Mouse (Mus musculus) frontal cortex, adult 2 months (tissue): ENCODE data around the gene Dck. TPM values are rescaled to one million over a fixed set of nuclear protein-coding genes. Genes with fewer than 3 reads are reported as not detected.
A peak's percentile ranks its signal among the peaks of the same experiment; 100 is the strongest.

Source experiments
- DNase-seq, 2 experiments: peaks; one replicate each; pipeline ENCODE4 v3.0.0; 2022; ENCODE audit warnings: low spot score in 1 of 2; ENCODE audit errors: extremely low spot score in 1 of 2
- polyA plus RNA-seq: library from polyadenylated mRNA; depleted of rRNA; stranded (reverse); fragments of >200 nt; gene quantifications from 2 replicates; pipeline ENCODE4 v1.2.3, GENCODE M21; 2012; rRNA removed

The Dck gene
- polyA plus RNA-seq, 1 experiment: 17.1 TPM

GRCm38 (mm10) chr5:88790675-88791074, 25.9 kb downstream of the Dck start:
- peak in 1 of 2 experiments; percentile 9 for DNase-seq

GRCm38 (mm10) chr5:88791256-88792245, 26.8 kb downstream of the Dck start:
- peak; percentile 18 to 73 for DNase-seq

- DNase-seq: no peak
These were observed 28.9 kb downstream of the Dck start for GRCm38 (mm10) chr5:88793676-88794075.

GRCm38 (mm10) chr5:88795910-88796584, 31.3 kb downstream of the Dck start:
- no peak for DNase-seq

- DNase-seq: no peak
These were observed 31.8 kb downstream of the Dck start for GRCm38 (mm10) chr5:88796588-88796987.

GRCm38 (mm10) chr5:88797121-88797520, 32.3 kb downstream of the Dck start:
- DNase-seq: no peak

DNA sequence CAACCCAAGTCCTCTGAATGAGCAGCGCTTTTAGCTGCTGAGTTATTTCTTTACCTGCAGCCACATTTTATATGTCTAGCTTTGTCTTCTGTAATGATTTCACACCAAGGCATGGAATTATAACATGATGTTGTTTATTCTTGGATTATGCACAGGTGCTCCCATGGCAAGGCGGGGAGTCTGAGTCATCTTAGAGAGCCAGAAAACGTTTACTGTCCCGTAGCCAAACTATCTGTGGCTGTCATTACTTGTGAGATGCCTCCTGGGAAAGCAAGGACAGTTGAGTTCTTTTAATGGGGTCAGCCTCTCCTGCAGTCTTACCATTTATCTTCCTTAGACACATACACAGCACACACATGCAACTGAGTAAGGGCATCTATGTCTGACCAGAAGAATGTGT, 40.8 kb downstream of the Dck start:
- DNase-seq: no peak

DNA sequence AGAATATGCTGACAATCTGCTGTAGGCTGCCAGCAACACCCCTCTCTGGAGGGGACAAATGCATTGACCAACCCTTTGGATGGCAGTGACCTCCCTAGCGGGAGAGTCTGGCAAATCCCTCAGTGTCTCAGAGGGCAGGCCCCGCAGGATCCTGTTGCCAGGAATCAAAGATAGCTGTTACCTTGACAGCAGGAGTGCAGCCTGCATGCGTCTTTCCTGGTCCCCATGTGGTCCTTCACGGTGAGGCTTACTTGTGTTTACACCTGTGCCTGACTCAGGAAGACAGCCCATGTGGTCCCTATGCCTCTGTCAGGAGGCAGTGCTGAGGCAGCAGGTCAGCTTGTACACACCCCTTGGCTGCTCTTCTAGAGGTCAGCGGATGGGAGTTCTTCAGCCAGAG, 41.5 kb downstream of the Dck start:
- DNase-seq: no peak

DNA sequence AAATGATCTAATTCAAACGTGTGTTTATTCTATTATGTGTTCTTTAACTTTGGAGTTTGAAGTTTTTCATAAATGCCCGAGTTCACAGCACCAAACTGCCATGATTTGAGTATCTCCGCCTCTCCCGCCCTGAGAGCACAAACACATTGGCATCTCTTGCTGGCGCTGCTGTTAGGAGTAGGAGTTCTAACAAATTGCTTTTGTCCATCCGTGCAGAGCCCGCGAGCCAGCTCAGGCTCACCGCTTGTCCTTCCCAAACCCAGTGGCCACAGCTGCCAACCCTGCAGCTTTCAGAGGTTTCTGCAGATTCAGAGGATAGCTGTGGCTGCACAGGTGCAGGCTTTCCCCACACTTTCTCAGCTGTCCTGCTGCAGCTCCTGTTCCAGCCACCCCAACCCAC, 42.5 kb downstream of the Dck start:
- peak in 1 of 2 experiments; percentile 10 for DNase-seq

GRCm38 (mm10) chr5:88813188-88813587, 48.4 kb downstream of the Dck start:
- no peak for DNase-seq

DNA sequence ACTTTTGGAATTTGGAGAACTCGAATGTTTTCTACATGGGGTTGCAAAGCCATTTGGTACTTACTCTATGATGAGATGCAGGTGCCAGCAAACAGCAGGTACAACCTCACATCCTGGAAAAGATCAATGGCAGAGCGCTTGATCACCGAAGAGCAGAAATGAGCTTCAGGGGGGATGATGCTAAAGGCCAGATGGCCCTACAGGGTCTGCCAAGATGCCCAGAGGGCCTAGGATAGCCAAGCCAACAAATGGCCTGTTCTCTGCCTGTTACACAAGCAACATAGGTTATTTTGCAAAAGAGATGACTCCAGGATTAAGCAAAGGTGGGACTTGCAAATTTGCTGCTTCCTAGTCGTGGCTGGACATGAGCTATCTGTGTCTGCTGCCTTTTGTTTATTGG, 49.8 kb downstream of the Dck start:
- no peak for DNase-seq

DNA sequence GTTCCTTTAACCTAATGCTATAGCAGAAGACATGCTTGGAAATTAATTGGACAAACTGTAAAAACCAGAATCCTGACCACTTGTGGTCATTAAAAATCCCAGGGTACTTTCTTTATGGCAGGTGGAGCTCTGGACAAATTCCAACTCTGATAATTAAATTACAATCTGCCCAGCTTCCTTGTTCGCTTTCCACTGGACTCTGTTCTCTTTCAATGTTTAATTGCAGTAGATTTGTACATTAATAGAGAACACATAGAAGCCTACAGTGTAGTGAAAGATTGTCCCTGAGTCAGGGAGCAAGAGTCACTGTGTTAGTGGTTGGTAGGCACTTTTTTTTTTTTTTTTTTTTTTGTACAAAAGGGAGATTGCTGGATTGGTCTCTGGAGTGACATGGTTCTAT, 56.7 kb downstream of the Dck start:
- DNase-seq: no peak

DNA sequence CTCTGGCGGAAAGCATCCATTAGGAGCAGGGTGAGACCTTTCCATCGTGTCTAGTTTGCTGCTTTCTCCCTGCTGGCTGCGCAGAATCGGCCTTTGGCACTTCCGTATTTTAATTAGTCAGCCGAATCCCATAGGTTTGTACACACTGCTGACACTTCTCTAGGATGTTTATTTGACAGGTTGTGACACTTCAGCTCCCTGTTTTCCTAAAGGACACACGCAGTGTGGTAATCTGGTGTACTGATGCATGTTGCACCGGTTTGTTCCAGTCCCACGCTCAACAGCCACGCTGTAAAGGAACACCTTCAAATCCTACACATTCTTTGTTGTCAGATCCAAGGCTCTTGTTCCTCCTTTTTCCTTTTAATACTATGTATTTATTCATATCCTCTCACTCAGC, 60.0 kb downstream of the Dck start:
- DNase-seq: no peak

DNA sequence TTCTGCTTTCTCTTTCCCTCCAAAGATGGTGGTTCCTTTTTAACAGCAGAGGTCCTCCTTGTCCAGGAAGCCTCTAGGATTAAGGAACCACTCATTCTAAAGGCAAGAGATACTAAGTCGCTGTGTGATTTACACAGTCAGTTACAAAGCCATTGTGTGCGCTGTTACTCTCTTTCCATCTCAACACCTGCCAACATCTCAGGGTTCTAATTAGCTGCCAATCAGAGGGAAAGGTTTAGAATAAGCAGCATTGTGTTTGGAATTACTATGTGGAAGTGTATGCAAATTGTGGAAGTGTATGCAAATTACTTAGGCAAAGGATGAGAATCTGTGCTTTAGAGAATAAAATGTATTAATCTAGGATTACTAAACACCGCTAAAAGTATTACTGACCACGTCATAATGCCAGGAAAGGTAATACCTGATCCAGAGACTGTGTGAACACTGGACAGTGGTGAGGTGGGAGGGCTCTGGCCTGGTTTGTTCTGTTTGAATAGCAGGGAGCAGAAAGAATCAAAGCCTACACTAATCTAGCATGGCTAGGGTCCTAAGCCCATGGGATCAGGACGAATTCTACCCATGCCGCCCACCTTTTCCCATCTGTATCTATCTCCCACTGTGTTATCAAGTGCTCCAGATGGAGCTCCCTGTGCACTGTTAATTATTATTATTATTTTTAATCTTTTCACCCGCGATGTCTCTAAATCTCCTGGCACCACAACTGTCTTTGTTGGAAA, 65.2 kb downstream of the Dck start:
- DNase-seq: no peak

DNA sequence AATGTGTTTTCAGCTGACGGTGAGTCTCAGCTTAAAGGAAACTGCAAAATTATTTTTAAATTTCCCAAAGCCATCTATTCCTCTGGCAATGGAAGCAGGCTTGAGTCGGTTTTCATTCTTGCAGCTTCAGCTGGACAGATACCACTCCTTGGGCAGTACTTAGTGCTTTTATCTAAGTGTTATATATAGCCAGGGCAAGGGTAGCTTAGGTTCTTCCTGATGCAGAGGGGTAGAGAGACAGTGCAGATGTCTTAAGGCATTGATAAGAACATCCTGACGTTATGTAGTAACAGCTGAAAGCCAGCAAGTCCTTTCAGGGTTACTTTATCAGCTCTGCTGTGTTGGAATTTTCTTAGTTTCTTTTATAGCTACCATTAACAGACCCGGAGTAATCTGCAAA, 66.1 kb downstream of the Dck start:
- no peak for DNase-seq

DNA sequence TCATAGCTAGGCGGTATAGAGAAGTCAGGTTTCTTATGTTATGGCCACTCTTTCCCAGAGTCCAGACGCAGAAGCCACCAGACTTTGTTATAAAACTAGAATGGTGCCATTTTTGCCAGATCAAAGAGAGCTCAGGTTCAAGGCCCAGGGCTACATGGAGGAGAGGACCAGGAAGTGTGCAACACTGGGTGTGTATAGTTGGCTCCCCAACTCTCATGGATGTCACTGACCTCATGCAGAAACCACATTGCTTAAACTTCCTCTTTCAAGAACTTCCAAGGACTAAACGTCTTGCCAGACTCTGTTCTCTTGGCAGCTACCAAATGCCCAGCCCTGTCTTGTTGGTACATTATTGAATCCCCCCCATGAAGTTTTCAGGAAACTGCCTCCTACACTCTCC, 67.1 kb downstream of the Dck start:
- no peak for DNase-seq

Other genes with a start within 250 kb of the Dck start
- 1.6 and 1.7 TPM in 2 replicates for gene Jchain, start 237.1 kb upstream of the Dck start, polyA plus RNA-seq
- gene Utp3, start 210.5 kb upstream of the Dck start, polyA plus RNA-seq: 28.7 and 29.9 TPM in 2 replicates
- 104 and 113 TPM in 2 replicates for gene Rufy3, start 200.0 kb upstream of the Dck start, polyA plus RNA-seq
- gene Grsf1, start 88.8 kb upstream of the Dck start, polyA plus RNA-seq: 80.3 and 82.5 TPM in 2 replicates
- 12.4 and 13.2 TPM in 2 replicates for gene Mob1b, start 44.1 kb upstream of the Dck start, polyA plus RNA-seq
- 73.9 and 74.4 TPM in 2 replicates for gene Slc4a4, start 121.8 kb downstream of the Dck start, polyA plus RNA-seq